Mouse (Mus musculus): Measurements from ENCODE around the gene Gng13. TPM values are rescaled to one million over a fixed set of nuclear protein-coding genes. Genes with fewer than 3 reads are reported as not detected.

The Gng13 gene
- not detected for polyA plus RNA-seq (2015; fragmentation: Illumina TruSeq; extraction: RNeasy Lipid Tissue Mini Kit (QIAGEN cat#74804); ENCODE audit: insufficient read depth, low replicate concordance)

DNA sequence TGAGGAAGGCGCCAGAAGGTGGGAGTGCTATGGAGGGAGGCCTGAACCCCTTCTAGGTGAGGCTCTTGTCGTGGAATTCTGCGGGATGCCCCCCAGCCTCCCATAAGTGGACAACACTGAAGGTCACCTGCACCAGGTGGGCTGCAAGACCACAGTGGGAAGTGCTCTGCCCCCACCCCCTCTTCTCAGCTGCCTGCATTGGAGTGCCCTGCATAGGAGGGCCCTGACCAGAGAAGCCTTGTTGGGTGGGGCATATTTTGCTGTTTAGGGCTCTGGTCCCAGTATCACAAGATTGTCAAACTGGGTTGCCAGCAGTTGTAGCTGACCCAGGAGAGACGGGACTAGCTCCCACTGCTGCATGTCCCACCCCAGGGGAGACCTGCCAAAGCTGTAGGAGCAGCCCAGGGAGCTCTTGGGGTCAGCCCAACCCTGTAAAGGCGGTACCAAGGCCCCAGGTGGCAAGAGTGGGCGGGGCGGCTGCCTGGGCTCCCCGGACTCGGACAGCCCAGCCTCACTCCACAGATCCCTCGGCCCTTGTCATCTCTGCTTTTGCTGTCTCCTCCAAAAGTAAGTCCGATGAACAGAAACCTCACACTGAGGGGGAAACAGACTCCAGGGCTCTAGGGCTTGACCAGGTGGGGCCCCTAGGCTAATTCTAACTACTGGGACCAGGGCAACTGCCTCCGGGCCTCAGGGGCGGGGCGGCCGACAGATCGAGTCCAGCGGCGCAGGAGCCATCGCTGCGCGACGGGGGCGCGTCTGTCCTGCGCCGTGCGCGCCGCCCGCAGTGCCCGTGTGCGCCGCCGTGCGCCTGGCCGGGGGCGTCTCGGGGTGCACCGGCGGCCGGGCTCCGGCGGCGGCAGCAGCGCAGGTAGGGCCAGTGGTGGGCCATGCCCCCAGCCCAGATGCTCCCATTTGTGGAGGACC is at the start of gene Gng13:
Gng13 (plus strand) TSS at position 461 of the 927 bp plus-strand sequence.

DNA sequence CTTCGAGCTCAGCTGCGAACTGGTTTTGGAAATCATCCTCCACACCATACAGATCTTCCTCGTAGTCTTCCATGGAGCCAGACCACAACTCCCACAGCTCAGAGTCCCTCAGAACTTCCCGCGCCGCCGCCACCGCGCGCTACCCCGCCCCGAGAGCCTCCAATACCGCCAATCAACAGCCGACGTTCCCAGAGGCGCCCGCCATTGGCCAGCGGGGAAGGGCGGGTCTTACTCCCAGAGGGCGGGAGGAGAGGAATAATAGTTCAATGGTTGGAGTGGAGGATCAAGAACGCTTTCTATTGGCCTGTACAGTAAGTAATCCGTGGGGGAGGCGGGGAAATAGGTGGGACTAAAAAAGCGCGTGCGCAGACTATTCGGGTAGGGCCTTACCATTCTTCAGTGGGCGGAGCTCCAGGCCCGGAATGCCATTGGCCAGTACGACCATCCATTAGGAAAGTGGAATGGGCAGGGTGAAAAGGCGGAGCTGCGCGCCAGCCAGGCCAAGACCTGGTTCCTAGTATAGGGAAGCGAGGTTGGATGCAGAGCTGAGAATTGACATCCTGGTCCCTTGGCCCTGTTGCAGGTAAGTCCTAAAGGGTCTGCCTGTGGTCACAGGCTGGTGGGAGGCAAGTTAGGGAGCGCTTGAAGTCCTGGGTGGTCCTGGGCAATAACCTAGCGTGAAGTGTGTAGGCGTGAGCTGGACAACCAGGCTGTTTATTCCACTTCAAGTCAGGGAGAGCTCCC is 10.5 kb downstream of the Gng13 start, which contains the start of the genes Chtf18 and Rpusd1:
Chtf18 (minus strand) TSS at position 155 of the 744 bp plus-strand sequence.
Rpusd1 (plus strand) TSS at position 406 of the 744 bp plus-strand sequence.

DNA sequence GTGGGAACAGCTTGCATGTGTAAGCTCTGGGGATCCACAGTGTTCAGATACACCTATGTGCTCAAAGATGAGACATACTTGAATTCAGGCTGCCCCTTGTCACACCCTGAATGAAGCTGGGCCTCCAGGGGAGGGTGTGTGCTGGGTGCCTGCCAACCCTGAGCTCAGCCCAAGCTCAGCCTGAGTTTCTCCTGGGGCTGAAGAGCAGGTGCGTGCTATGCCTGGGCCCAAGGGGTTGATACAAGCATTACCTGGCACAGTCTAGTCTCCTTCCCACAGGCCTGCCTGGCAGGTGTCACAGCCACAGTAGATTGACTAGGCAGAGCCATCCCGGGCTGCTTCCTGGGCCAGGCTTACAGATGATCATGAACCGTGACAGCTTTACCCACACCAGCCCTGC is 18.8 kb downstream of the Gng13 start, which contains the start of gene Mslnl:
Mslnl (plus strand) TSS at position 298 of the 400 bp plus-strand sequence.

GRCm38 (mm10) chr17:25754241-25754640 is 37.3 kb downstream of the Gng13 start, which contains the start of gene Msln:
Gene Msln, minus strand, starts transcription at chr17:25754378.

Other genes starting within 250 kb of the Gng13 start
- not detected for gene Sstr5, start 219.9 kb upstream of the Gng13 start, polyA plus RNA-seq (2015; fragmentation: Illumina TruSeq; extraction: RNeasy Lipid Tissue Mini Kit (QIAGEN cat#74804); ENCODE audit: insufficient read depth, low replicate concordance)
- gene Sox8, start 146.5 kb upstream of the Gng13 start, polyA plus RNA-seq (2015; fragmentation: Illumina TruSeq; extraction: RNeasy Lipid Tissue Mini Kit (QIAGEN cat#74804); ENCODE audit: insufficient read depth, low replicate concordance), result 0.55 TPM
- gene Lmf1, start 138.1 kb upstream of the Gng13 start, polyA plus RNA-seq (2015; fragmentation: Illumina TruSeq; extraction: RNeasy Lipid Tissue Mini Kit (QIAGEN cat#74804); ENCODE audit: insufficient read depth, low replicate concordance), result 7.9 TPM
- 3.2 TPM for gene Chtf18, start 10.2 kb downstream of the Gng13 start, polyA plus RNA-seq (2015; fragmentation: Illumina TruSeq; extraction: RNeasy Lipid Tissue Mini Kit (QIAGEN cat#74804); ENCODE audit: insufficient read depth, low replicate concordance)
- gene Rpusd1, start 10.5 kb downstream of the Gng13 start, polyA plus RNA-seq (2015; fragmentation: Illumina TruSeq; extraction: RNeasy Lipid Tissue Mini Kit (QIAGEN cat#74804); ENCODE audit: insufficient read depth, low replicate concordance), result 1.5 TPM
- gene Mslnl, start 18.9 kb downstream of the Gng13 start, polyA plus RNA-seq (2015; fragmentation: Illumina TruSeq; extraction: RNeasy Lipid Tissue Mini Kit (QIAGEN cat#74804); ENCODE audit: insufficient read depth, low replicate concordance), result not detected
- gene Msln, start 37.2 kb downstream of the Gng13 start, polyA plus RNA-seq (2015; fragmentation: Illumina TruSeq; extraction: RNeasy Lipid Tissue Mini Kit (QIAGEN cat#74804); ENCODE audit: insufficient read depth, low replicate concordance), result 1.9 TPM
- 15.2 TPM for gene Narfl, start 56.6 kb downstream of the Gng13 start, polyA plus RNA-seq (2015; fragmentation: Illumina TruSeq; extraction: RNeasy Lipid Tissue Mini Kit (QIAGEN cat#74804); ENCODE audit: insufficient read depth, low replicate concordance)
- 7.3 TPM for gene Haghl, start 68.5 kb downstream of the Gng13 start, polyA plus RNA-seq (2015; fragmentation: Illumina TruSeq; extraction: RNeasy Lipid Tissue Mini Kit (QIAGEN cat#74804); ENCODE audit: insufficient read depth, low replicate concordance)
- gene Ccdc78, start 69.4 kb downstream of the Gng13 start, polyA plus RNA-seq (2015; fragmentation: Illumina TruSeq; extraction: RNeasy Lipid Tissue Mini Kit (QIAGEN cat#74804); ENCODE audit: insufficient read depth, low replicate concordance), result not detected
- 19.6 TPM for gene Fam173a, start 75.7 kb downstream of the Gng13 start, polyA plus RNA-seq (2015; fragmentation: Illumina TruSeq; extraction: RNeasy Lipid Tissue Mini Kit (QIAGEN cat#74804); ENCODE audit: insufficient read depth, low replicate concordance)
- not detected for gene AC134908.4, start 78.5 kb downstream of the Gng13 start, polyA plus RNA-seq (2015; fragmentation: Illumina TruSeq; extraction: RNeasy Lipid Tissue Mini Kit (QIAGEN cat#74804); ENCODE audit: insufficient read depth, low replicate concordance)
- 2.4 TPM for gene Metrn, start 80.0 kb downstream of the Gng13 start, polyA plus RNA-seq (2015; fragmentation: Illumina TruSeq; extraction: RNeasy Lipid Tissue Mini Kit (QIAGEN cat#74804); ENCODE audit: insufficient read depth, low replicate concordance)
- 0.46 TPM for gene Fbxl16, start 91.9 kb downstream of the Gng13 start, polyA plus RNA-seq (2015; fragmentation: Illumina TruSeq; extraction: RNeasy Lipid Tissue Mini Kit (QIAGEN cat#74804); ENCODE audit: insufficient read depth, low replicate concordance)
- gene Wdr24, start 106.5 kb downstream of the Gng13 start, polyA plus RNA-seq (2015; fragmentation: Illumina TruSeq; extraction: RNeasy Lipid Tissue Mini Kit (QIAGEN cat#74804); ENCODE audit: insufficient read depth, low replicate concordance), result 7.8 TPM
- gene Jmjd8, start 111.7 kb downstream of the Gng13 start, polyA plus RNA-seq (2015; fragmentation: Illumina TruSeq; extraction: RNeasy Lipid Tissue Mini Kit (QIAGEN cat#74804); ENCODE audit: insufficient read depth, low replicate concordance), result 21.8 TPM
- 41.4 TPM for gene Stub1, start 116.2 kb downstream of the Gng13 start, polyA plus RNA-seq (2015; fragmentation: Illumina TruSeq; extraction: RNeasy Lipid Tissue Mini Kit (QIAGEN cat#74804); ENCODE audit: insufficient read depth, low replicate concordance)
- gene Rhbdl1, start 120.1 kb downstream of the Gng13 start, polyA plus RNA-seq (2015; fragmentation: Illumina TruSeq; extraction: RNeasy Lipid Tissue Mini Kit (QIAGEN cat#74804); ENCODE audit: insufficient read depth, low replicate concordance), result not detected
- gene Gm20683, start 124.6 kb downstream of the Gng13 start, polyA plus RNA-seq (2015; fragmentation: Illumina TruSeq; extraction: RNeasy Lipid Tissue Mini Kit (QIAGEN cat#74804); ENCODE audit: insufficient read depth, low replicate concordance), result 0.30 TPM
- gene Rhot2, start 127.7 kb downstream of the Gng13 start, polyA plus RNA-seq (2015; fragmentation: Illumina TruSeq; extraction: RNeasy Lipid Tissue Mini Kit (QIAGEN cat#74804); ENCODE audit: insufficient read depth, low replicate concordance), result 38.1 TPM
- 9.6 TPM for gene Wdr90, start 144.3 kb downstream of the Gng13 start, polyA plus RNA-seq (2015; fragmentation: Illumina TruSeq; extraction: RNeasy Lipid Tissue Mini Kit (QIAGEN cat#74804); ENCODE audit: insufficient read depth, low replicate concordance)
- 1.4 TPM for gene Mcrip2, start 151.6 kb downstream of the Gng13 start, polyA plus RNA-seq (2015; fragmentation: Illumina TruSeq; extraction: RNeasy Lipid Tissue Mini Kit (QIAGEN cat#74804); ENCODE audit: insufficient read depth, low replicate concordance)
- gene Mettl26, start 157.9 kb downstream of the Gng13 start, polyA plus RNA-seq (2015; fragmentation: Illumina TruSeq; extraction: RNeasy Lipid Tissue Mini Kit (QIAGEN cat#74804); ENCODE audit: insufficient read depth, low replicate concordance), result 14.3 TPM
- gene Wfikkn1, start 163.7 kb downstream of the Gng13 start, polyA plus RNA-seq (2015; fragmentation: Illumina TruSeq; extraction: RNeasy Lipid Tissue Mini Kit (QIAGEN cat#74804); ENCODE audit: insufficient read depth, low replicate concordance), result 0.21 TPM
- gene Rab40c, start 202.6 kb downstream of the Gng13 start, polyA plus RNA-seq (2015; fragmentation: Illumina TruSeq; extraction: RNeasy Lipid Tissue Mini Kit (QIAGEN cat#74804); ENCODE audit: insufficient read depth, low replicate concordance), result 10.4 TPM
- 70.8 TPM for gene Pigq, start 227.8 kb downstream of the Gng13 start, polyA plus RNA-seq (2015; fragmentation: Illumina TruSeq; extraction: RNeasy Lipid Tissue Mini Kit (QIAGEN cat#74804); ENCODE audit: insufficient read depth, low replicate concordance)
- 0.28 TPM for gene Nhlrc4, start 227.8 kb downstream of the Gng13 start, polyA plus RNA-seq (2015; fragmentation: Illumina TruSeq; extraction: RNeasy Lipid Tissue Mini Kit (QIAGEN cat#74804); ENCODE audit: insufficient read depth, low replicate concordance)
- not detected for gene A930017K11Rik, start 235.4 kb downstream of the Gng13 start, polyA plus RNA-seq (2015; fragmentation: Illumina TruSeq; extraction: RNeasy Lipid Tissue Mini Kit (QIAGEN cat#74804); ENCODE audit: insufficient read depth, low replicate concordance)